Mouse (Mus musculus) left cerebral cortex, postnatal 4 days (tissue): Measurements from ENCODE around the gene Lexm. TPM values are rescaled to one million over a fixed set of nuclear protein-coding genes. Genes with fewer than 3 reads are reported as not detected.

Experiments
- DNase-seq: peaks from one replicate; pipeline ENCODE4 v3.0.0-alpha.2; 2022
- intact Hi-C: fragments of 180-260 bp; cut with DNase I; formaldehyde crosslinking; loops from one replicate; pipeline ENCODE4 v1.15.1; 2025
- total RNA-seq, 2 experiments: library from RNA; stranded (reverse); gene quantifications; 2 replicates each; pipeline ENCODE4 v1.2.3; 2021

Gene Lexm
- total RNA-seq, 2 experiments from 2014 or later = 0.22 TPM; not detected in 1

DNA sequence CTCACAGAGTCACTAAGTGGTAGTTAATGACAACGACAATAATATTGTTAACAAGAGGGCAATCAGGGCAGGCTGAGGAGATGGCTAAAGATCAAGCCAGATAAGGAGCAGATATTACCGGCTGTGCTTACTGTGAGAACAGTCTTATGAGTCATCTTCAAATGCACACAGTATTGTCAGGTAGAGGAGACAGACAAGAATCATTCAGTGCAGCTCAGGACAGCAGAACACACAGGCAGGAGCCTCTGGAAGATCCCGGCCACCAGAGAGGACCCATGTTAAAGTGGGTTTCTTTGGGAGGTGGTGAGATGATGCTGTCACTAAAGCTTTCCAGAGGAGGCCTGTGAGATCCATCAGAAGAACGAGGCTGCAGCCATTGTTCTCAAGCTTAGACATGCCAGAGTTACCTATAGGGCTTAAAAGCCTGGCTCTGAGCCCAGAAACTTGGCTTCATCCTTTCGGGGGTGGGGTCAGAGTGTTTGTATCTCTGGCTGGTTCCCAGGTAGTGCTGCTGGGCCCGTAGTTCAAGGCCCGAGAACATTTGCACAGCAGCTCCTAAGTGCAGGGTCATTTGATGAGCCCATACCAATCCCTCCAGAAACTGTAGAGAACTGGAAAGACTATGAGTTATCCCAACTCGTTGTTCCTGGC is 66.4 kb downstream of the Lexm start:
- intact Hi-C loops = no loop called here
- no peak for DNase-seq

DNA sequence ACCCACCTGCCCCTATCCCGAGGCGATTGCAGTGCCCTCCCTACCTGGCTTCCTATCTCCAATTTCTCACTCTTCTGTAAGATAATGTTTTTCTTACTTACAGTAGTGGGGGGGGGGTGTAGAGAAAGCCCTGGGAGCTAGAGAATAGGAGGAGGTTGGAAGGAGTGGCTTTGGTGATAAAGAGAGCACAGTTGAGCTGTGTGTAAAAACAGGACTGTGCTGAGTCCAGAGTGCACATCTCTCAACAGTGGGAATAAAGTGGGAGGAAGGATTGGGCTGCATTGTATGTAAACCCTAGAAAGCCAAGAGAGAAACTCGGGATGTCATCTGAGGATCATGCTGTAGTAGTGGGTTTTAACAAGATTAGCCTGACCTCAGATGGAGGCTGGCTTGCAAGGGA is 68.9 kb downstream of the Lexm start:
- no peak for DNase-seq
- intact Hi-C loops = no loop called here

DNA sequence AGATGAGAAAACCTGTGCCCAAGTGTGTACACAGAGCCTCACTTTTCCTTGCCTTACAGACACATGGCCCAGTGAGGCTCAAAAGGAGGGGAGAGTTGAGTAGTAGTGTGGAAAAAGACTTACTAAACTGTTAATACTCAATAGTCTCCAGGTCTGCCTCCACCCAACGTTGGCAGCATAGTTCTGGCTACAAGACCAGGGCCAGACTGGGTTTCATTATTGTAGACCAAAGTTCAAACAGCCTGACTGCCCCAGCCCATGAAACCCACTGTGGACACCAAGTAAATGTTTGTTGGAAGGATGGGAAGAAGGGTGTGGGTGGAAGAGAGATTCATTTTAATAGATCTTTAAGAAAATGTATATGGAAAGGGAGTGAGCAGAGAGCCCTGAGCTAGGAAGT is 70.1 kb downstream of the Lexm start:
- intact Hi-C loops = no loop called here
- DNase-seq = no peak

DNA sequence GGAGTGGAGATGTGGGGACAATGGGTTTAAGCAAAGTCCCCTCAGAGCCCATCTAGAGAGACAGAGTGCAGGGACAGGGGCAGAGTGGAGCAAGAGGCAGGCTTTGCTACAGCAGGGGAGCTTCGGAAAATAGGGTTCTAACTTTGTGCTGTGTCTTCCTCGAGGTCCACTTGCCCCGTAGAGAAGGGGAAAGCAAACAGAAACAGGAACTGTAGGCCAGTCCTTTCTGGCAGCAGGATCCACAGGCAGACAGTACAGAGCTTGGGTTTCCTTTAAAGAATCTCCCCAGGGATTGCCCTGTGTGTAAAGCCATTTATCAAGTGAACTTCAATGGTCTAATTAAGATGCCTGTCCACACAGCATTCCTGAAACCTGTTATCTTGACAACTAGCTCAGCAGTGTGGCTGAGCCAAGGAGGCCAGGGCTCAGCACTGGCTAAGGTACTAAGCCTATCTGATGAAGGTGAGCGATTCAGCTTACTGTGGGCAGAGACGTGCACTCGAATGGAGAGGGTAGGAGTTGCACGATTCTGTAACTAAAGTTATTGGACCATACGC is 71.1 kb downstream of the Lexm start:
- intact Hi-C loops = no loop called here
- DNase-seq = no peak

DNA sequence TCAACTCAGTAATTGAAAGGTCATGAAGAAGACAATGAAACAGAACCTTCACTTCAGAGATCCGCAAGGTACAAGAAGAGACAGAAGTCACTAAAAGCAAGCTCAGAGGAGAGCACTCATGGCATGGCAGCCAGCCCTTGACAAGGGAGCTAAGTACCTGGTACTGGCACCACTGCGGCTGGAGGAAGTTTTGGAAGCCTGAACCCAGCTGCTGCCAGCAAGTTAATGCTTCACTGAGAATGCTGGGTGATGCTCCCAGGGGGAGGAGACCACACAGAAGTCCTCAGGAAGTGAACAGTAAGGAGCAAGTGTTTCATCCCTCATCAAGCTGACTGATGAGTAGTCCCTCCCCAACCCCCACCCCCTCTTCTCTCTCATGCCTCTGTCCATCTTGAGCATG is 74.8 kb downstream of the Lexm start:
- DNase-seq = no peak
- intact Hi-C loops = no loop called here

DNA sequence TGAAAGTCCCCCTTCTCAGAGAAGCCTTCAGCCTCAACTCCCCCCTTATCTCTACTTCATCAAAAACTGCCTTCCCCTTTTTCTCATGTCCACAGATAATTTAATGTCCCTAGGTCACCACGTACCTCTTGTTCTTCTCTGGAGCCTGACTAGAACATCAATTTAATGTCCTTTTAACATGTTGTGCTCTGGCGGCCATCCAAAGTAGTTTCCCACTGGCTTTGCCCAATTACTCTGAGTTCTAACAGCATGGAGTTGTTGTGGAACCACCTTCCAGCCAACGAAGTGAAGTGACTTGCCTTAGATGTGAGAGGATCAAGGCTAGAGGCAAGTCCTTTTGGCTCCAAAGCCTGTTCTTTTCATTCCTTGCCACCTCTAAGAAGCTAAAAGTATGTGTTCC is 75.5 kb downstream of the Lexm start:
- no peak for DNase-seq
- intact Hi-C loops = no loop called here

Other genes with a start within 250 kb of the Lexm start
- 1 to 10 TPM; 4.4 to 5.3 TPM for gene Pcsk9, start 152.9 kb downstream of the Lexm start, total RNA-seq
- gene Bsnd, start 125.0 kb downstream of the Lexm start, total RNA-seq = not detected
- gene Dhcr24, start 56.2 kb downstream of the Lexm start, total RNA-seq = 100 to 1,000 TPM; 143 to 145 TPM
- 1 to 10 TPM; 1.6 to 1.9 TPM for gene Ttc22, start 5.2 kb upstream of the Lexm start, total RNA-seq
- 1 to 10 TPM; 6.0 to 9.2 TPM for gene Pars2, start 33.8 kb upstream of the Lexm start, total RNA-seq
- gene Ttc4, start 61.7 kb upstream of the Lexm start, total RNA-seq = 10 to 100 TPM; 57.4 to 62.1 TPM
- gene Mroh7, start 113.7 kb upstream of the Lexm start, total RNA-seq = 1 to 10 TPM; 1.3 to 1.6 TPM
- gene Fam151a, start 116.6 kb upstream of the Lexm start, total RNA-seq = not detected
- gene Acot11, start 187.8 kb upstream of the Lexm start, total RNA-seq = 1 to 10 TPM; 3.7 to 3.8 TPM